Mouse (Mus musculus) liver, embryonic 11.5 days (tissue): Measurements from ENCODE around the gene Snapc2. TPM values are rescaled to one million over a fixed set of nuclear protein-coding genes. Genes with fewer than 3 reads are reported as not detected.

Source experiments
- ATAC-seq: fragments of 200-750 bp; cut with Nextera tagmentation; replicated peaks from 2 replicates; pipeline ENCODE4 v1.8.0; 2017; ENCODE audit warnings: moderate number of reproducible peaks, mild to moderate bottlenecking, moderate TSS enrichment, moderate library complexity; ENCODE audit not compliant: low FRiP score
- DNase-seq: peaks from one replicate; pipeline ENCODE4 v3.0.0-alpha.2; 2017; ENCODE audit warnings: low spot score
- H3K27ac ChIP-seq: fragments of 300-500 bp; sonication (generic); 2 replicates; pipeline ENCODE4 v1.5.1; 2014; ENCODE audit warnings: mild to moderate bottlenecking, low read depth, low read length, control low read depth
- H3K27me3 ChIP-seq: fragments of 300-500 bp; sonication (generic); replicated peaks from 2 replicates; pipeline ENCODE4 v1.6.1; 2014; ENCODE audit warnings: low read length, mixed read lengths; ENCODE audit not compliant: control insufficient read depth, insufficient read depth
- H3K36me3 ChIP-seq: fragments of 300-500 bp; sonication (generic); 2 replicates; pipeline ENCODE4 v1.6.1; 2014; ENCODE audit warnings: mild to moderate bottlenecking, low read length, moderate library complexity, mixed read lengths; ENCODE audit not compliant: control insufficient read depth, insufficient read depth
- H3K4me1 ChIP-seq: fragments of 300-500 bp; sonication (generic); replicated peaks from 2 replicates; pipeline ENCODE4 v1.6.1; 2014; ENCODE audit warnings: low read length, mixed read lengths; ENCODE audit not compliant: control insufficient read depth, insufficient read depth
- H3K4me2 ChIP-seq: fragments of 300-500 bp; sonication (generic); 2 replicates; pipeline ENCODE4 v1.6.1; 2014; ENCODE audit warnings: mild to moderate bottlenecking, control low read depth, moderate library complexity
- H3K4me3 ChIP-seq: fragments of 300-500 bp; sonication (generic); 2 replicates; pipeline ENCODE4 v1.5.1; 2014; ENCODE audit warnings: low read depth, low read length, control low read depth
- H3K9ac ChIP-seq: fragments of 300-500 bp; sonication (generic); 2 replicates; pipeline ENCODE4 v1.6.1; 2014; ENCODE audit warnings: low read depth, low read length, control low read depth
- H3K9me3 ChIP-seq: fragments of 300-500 bp; sonication (generic); 2 replicates; pipeline ENCODE4 v1.6.1; 2016; ENCODE audit warnings: low read length, inconsistent platforms, mixed read lengths; ENCODE audit not compliant: control insufficient read depth
- WGBS: fragments of 180-500 bp; shearing (Covaris S2); extraction: QIAGEN DNeasy Blood & Tissue Kit; methylation state at CpG from one replicate; pipeline ENCODE4 v1.1.7; 2014; 5-methylcytosine and 5-hydroxymethylcytosine counted together
- polyA plus RNA-seq: library from polyadenylated mRNA; unstranded; fragments of >200 nt; fragmentation: Nextera tagmentation; extraction: Ambion mirVana; gene quantifications from 2 replicates; pipeline ENCODE4 v1.2.1, GENCODE M21; 2014

The Snapc2 gene
- polyA plus RNA-seq, 1 experiment from 2014 or later, result 39.3 TPM

- H3K4me3 ChIP-seq, result peak overlapping the region; percentile 46
- peaks cover 54% of the 10 kb centered on the region for H3K27me3 ChIP-seq
- peak; percentile 78 for ATAC-seq
- H3K27ac ChIP-seq, result peak overlapping the region; percentile 28; the same call in 1 of the 2 replicates
- H3K4me1 ChIP-seq, result peaks cover 21% of the 10 kb centered on the region
- H3K4me2 ChIP-seq, result peak overlapping the region; percentile 83
- no peaks in the 10 kb centered on the region for H3K36me3 ChIP-seq
- peak overlapping the region; percentile 39 for H3K9ac ChIP-seq
- peak; percentile 54 for DNase-seq
- WGBS, result 4% methylated on average over 33 of the region's 33 CpGs
- H3K9me3 ChIP-seq, result no peaks in the 10 kb centered on the region
Measured at GRCm38 (mm10) chr8:4214006-4214980, 38.6 kb upstream of the Snapc2 start.

- peak overlapping the region; percentile 74 for H3K4me2 ChIP-seq
- no peak for ATAC-seq
- H3K4me1 ChIP-seq, result peaks cover 21% of the 10 kb centered on the region
- no peaks in the 10 kb centered on the region for H3K9me3 ChIP-seq
- H3K36me3 ChIP-seq, result no peaks in the 10 kb centered on the region
- no peak overlapping the region for H3K27ac ChIP-seq
- H3K9ac ChIP-seq, result no peak overlapping the region
- H3K4me3 ChIP-seq, result peak overlapping the region; percentile 40
- no peak for DNase-seq
- peaks cover 58% of the 10 kb centered on the region for H3K27me3 ChIP-seq
- WGBS, result 13% methylated on average over 18 of the region's 18 CpGs
Measured at GRCm38 (mm10) chr8:4216296-4216695, 36.6 kb upstream of the Snapc2 start.

GRCm38 (mm10) chr8:4216791-4217621 is 35.9 kb upstream of the Snapc2 start, which contains the start of gene Prr36:
TSS of gene Prr36 (minus strand) at chr8:4217459.
- DNase-seq (peak; percentile 60), ATAC-seq (no peak)
- WGBS, result 3% methylated on average over 44 of the region's 44 CpGs
- H3K4me3 ChIP-seq, result peak within 1 kb of the TSS; percentile 40
- peaks cover 58% of the 10 kb centered on the region for H3K27me3 ChIP-seq
- H3K4me2 ChIP-seq, result peak within 1 kb of the TSS; percentile 74
- H3K9ac ChIP-seq, result no peak within 1 kb of the TSS; the same call in 1 of the 2 replicates
- H3K9me3 ChIP-seq, result no peaks in the 10 kb centered on the region
- H3K4me1 ChIP-seq, result peaks cover 21% of the 10 kb centered on the region
- H3K27ac ChIP-seq, result no peak within 1 kb of the TSS
- no peaks in the 10 kb centered on the region for H3K36me3 ChIP-seq

GRCm38 (mm10) chr8:4219617-4220016 is 33.3 kb upstream of the Snapc2 start:
- DNase-seq (no peak), ATAC-seq (no peak)
- Histone ChIP-seq H3K9ac (no peak overlapping the region), H3K27me3 (peaks cover 54% of the 10 kb centered on the region), H3K27ac (no peak overlapping the region), H3K36me3 (no peaks in the 10 kb centered on the region), H3K4me1 (peaks cover 6% of the 10 kb centered on the region; the same call in 1 of the 2 replicates), H3K4me3 (no peak overlapping the region), H3K4me2 (no peak overlapping the region), H3K9me3 (no peaks in the 10 kb centered on the region)
- WGBS, result 81% methylated on average over 3 of the region's 3 CpGs

GRCm38 (mm10) chr8:4222059-4222458 is 30.8 kb upstream of the Snapc2 start:
- no peak for ATAC-seq
- peaks cover 47% of the 10 kb centered on the region for H3K27me3 ChIP-seq
- peaks cover 5% of the 10 kb centered on the region; the same call in 1 of the 2 replicates for H3K4me1 ChIP-seq

GRCm38 (mm10) chr8:4226323-4226722 is 26.6 kb upstream of the Snapc2 start:
- 23% methylated on average over 4 of the region's 4 CpGs for WGBS
- no peak for DNase-seq
- Histone ChIP-seq H3K9ac (no peak overlapping the region), H3K4me1 (peaks cover 5% of the 10 kb centered on the region; the same call in 1 of the 2 replicates), H3K4me3 (peak overlapping the region; percentile 28), H3K36me3 (no peaks in the 10 kb centered on the region), H3K4me2 (peak overlapping the region; percentile 54), H3K9me3 (no peaks in the 10 kb centered on the region), H3K27ac (no peak overlapping the region), H3K27me3 (peaks cover 40% of the 10 kb centered on the region)
- peak; percentile 19; the same call in 1 of the 2 replicates for ATAC-seq

More at GRCm38 (mm10) chr8:4222059-4222458, 30.8 kb upstream of the Snapc2 start:
- H3K36me3 ChIP-seq, result no peaks in the 10 kb centered on the region
- no peak overlapping the region for H3K27ac ChIP-seq
- H3K4me3 ChIP-seq, result no peak overlapping the region
- no peak overlapping the region for H3K4me2 ChIP-seq
- no peak for DNase-seq
- no peak overlapping the region for H3K9ac ChIP-seq
- H3K9me3 ChIP-seq, result no peaks in the 10 kb centered on the region

- ATAC-seq, result peak; percentile 74
- 0 out of 2 replicates have a peak within 1 kb of the TSS, but pooled peaks have one; percentile 12 for H3K9ac ChIP-seq
Measured at GRCm38 (mm10) chr8:4226739-4227347, 26.0 kb upstream of the Snapc2 start, which contains the start of gene Lrrc8e. TSS of gene Lrrc8e (plus strand) at chr8:4226827.

GRCm38 (mm10) chr8:4227919-4228318 is 25.0 kb upstream of the Snapc2 start:
- WGBS, result 83% methylated on average over 4 of the region's 4 CpGs
- Histone ChIP-seq H3K27ac (no peak overlapping the region), H3K36me3 (no peaks in the 10 kb centered on the region), H3K4me1 (peaks cover 5% of the 10 kb centered on the region; the same call in 1 of the 2 replicates), H3K9me3 (no peaks in the 10 kb centered on the region), H3K4me3 (no peak overlapping the region), H3K4me2 (no peak overlapping the region), H3K27me3 (peaks cover 40% of the 10 kb centered on the region), H3K9ac (no peak overlapping the region)
- DNase-seq (no peak), ATAC-seq (no peak)

More at GRCm38 (mm10) chr8:4226739-4227347, 26.0 kb upstream of the Snapc2 start, which contains the start of gene Lrrc8e:
- DNase-seq, result no peak
- Histone ChIP-seq H3K4me3 (peak within 1 kb of the TSS; percentile 28), H3K27me3 (peaks cover 40% of the 10 kb centered on the region), H3K27ac (no peak within 1 kb of the TSS), H3K4me1 (peaks cover 5% of the 10 kb centered on the region; the same call in 1 of the 2 replicates), H3K9me3 (no peaks in the 10 kb centered on the region), H3K36me3 (no peaks in the 10 kb centered on the region), H3K4me2 (peak within 1 kb of the TSS; percentile 54)
- WGBS, result 6% methylated on average over 32 of the region's 33 CpGs
